Mouse (Mus musculus) heart, embryonic 12.5 days (tissue): ENCODE data around the gene Mprip. TPM values are rescaled to one million over a fixed set of nuclear protein-coding genes. Genes with fewer than 3 reads are reported as not detected.
A peak's percentile ranks its signal among the peaks of the same experiment; 100 is the strongest.

Experiments
- ATAC-seq: fragments of 200-750 bp; cut with Nextera tagmentation; 2 replicates; pipeline ENCODE4 v1.8.0; 2017; ENCODE audit warnings: moderate TSS enrichment, moderate library complexity; ENCODE audit not compliant: insufficient number of reproducible peaks, low FRiP score
- H3K27ac ChIP-seq: fragments of 300-500 bp; sonication (generic); 2 replicates; pipeline ENCODE4 v1.5.1; 2016; ENCODE audit warnings: mild to moderate bottlenecking, moderate library complexity; ENCODE audit not compliant: poor library complexity, severe bottlenecking
- H3K27me3 ChIP-seq: fragments of 300-500 bp; sonication (generic); replicated peaks from 2 replicates; pipeline ENCODE4 v1.6.1; 2016; ENCODE audit warnings: mild to moderate bottlenecking, moderate library complexity
- H3K36me3 ChIP-seq: fragments of 300-500 bp; sonication (generic); 2 replicates; pipeline ENCODE4 v1.6.1; 2016; ENCODE audit warnings: mild to moderate bottlenecking, moderate library complexity
- H3K4me1 ChIP-seq: fragments of 300-500 bp; sonication (generic); replicated peaks from 2 replicates; pipeline ENCODE4 v1.6.1; 2016; ENCODE audit warnings: mild to moderate bottlenecking
- H3K4me2 ChIP-seq: fragments of 300-500 bp; sonication (generic); 2 replicates; pipeline ENCODE4 v1.6.1; 2016; ENCODE audit warnings: mild to moderate bottlenecking, moderate library complexity
- H3K4me3 ChIP-seq: fragments of 300-500 bp; sonication (generic); 2 replicates; pipeline ENCODE4 v1.5.1; 2016; ENCODE audit warnings: mild to moderate bottlenecking
- H3K9ac ChIP-seq: fragments of 300-500 bp; sonication (generic); 2 replicates; pipeline ENCODE4 v1.6.1; 2016; ENCODE audit warnings: mild to moderate bottlenecking, moderate library complexity
- H3K9me3 ChIP-seq: fragments of 300-500 bp; sonication (generic); replicated peaks from 2 replicates; pipeline ENCODE4 v1.6.1; 2016; ENCODE audit warnings: mild to moderate bottlenecking, moderate library complexity
- WGBS: fragments of 180-500 bp; shearing (Covaris S2); methylation state at CpG from one replicate; pipeline ENCODE4 v1.1.7; 2016; 5-methylcytosine and 5-hydroxymethylcytosine counted together
- polyA plus RNA-seq: library from polyadenylated mRNA; unstranded; fragments of >200 nt; fragmentation: Nextera tagmentation; extraction: Ambion mirVana; gene quantifications from 2 replicates; pipeline ENCODE4 v1.2.1, GENCODE M21; 2016

Gene Mprip
- polyA plus RNA-seq, 1 experiment from 2014 or later = 79.8 TPM

DNA sequence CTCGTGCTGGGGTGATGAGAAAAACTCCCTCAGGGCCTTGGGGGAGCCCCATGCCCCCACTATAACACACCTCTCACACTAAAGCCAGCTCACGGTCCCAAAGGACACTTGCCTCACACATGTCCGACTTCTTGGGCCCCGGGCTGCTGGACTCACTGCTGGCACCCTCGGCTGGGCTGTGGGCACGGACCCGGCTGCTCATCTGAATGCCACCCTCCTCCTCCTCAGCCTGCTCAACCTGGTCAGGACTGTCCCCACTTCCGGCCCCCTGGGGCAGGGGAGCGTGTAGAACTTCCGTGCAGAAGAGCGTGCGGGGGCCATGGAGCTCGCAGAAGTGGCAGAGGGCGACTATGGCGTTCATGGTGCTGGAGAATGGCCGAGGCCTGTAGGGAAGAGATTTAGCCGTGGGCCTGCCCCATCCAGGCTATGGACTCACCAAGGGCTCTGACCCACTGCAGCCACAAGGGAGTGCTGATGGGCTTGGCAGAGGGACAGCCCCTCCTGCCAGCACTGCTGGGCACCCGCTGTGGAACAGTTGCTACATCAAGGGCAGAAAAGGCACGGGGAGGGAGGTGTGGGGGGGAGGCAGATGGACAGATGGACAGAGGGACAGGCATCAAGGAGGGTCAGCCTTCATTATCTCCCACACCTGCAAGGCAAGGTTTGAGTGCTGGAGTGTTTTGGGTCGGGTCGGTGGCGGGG is 143.5 kb downstream of the Mprip start:
- H3K36me3 ChIP-seq = peaks cover 81% of the 10 kb centered on the region
- peaks cover 8% of the 10 kb centered on the region for H3K4me1 ChIP-seq
- H3K4me3 ChIP-seq = no peak overlapping the region
- no peak overlapping the region for H3K27ac ChIP-seq
- H3K27me3 ChIP-seq = no peaks in the 10 kb centered on the region
- H3K9me3 ChIP-seq = no peaks in the 10 kb centered on the region
- no peak overlapping the region for H3K9ac ChIP-seq
- ATAC-seq = no peak
- 89% methylated on average over 22 of the region's 22 CpGs for WGBS
- H3K4me2 ChIP-seq = no peak overlapping the region

DNA sequence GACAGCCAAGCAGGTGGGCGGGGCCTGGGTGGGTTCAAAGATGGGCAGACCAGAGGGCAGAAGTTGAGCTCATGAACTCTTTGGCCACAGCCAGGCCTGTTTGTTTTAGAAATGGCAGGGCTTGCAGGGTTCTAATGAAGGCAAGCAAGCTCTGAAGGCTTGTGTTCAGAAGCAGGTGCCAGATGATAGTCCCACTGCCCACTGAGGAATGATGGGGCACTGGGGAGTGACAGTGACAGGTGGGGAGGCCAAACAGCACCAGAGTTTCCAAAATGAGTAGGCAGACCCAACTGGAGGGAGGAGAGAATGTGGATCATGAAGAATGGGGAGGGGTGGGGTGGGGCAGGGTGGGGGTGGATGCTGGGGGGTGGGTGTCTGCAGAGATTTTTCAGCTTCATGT is 144.2 kb downstream of the Mprip start:
- peaks cover 75% of the 10 kb centered on the region for H3K36me3 ChIP-seq
- peaks cover 8% of the 10 kb centered on the region for H3K4me1 ChIP-seq
- no peak overlapping the region for H3K9ac ChIP-seq
- H3K9me3 ChIP-seq = no peaks in the 10 kb centered on the region
- no peaks in the 10 kb centered on the region for H3K27me3 ChIP-seq
- no peak overlapping the region for H3K4me2 ChIP-seq
- no peak overlapping the region for H3K27ac ChIP-seq
- 83% methylated on average over 1 of the region's 1 CpGs for WGBS
- H3K4me3 ChIP-seq = no peak overlapping the region
- no peak for ATAC-seq

DNA sequence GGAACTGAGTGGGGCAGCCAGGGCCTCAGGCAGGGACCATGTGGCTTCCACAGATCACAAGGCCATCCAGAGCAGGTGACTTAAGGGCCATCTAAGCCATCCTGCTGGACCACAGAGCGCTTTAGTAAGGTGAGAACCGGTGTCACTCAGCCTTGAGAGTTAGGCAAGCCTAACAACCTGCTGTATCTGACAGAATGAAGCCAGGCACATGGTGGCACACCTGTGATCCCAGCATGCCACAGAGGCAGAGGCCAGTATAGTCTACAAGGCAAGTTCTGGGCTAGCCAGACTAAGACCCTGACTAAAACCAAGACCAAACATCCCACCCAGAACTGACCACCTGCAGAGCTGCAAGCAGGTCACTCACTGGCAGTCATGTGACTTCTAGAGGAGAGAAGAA is 144.6 kb downstream of the Mprip start:
- no peaks in the 10 kb centered on the region for H3K9me3 ChIP-seq
- WGBS = 87% methylated on average over 2 of the region's 2 CpGs
- peaks cover 71% of the 10 kb centered on the region for H3K36me3 ChIP-seq
- no peak overlapping the region for H3K4me2 ChIP-seq
- no peak overlapping the region for H3K27ac ChIP-seq
- ATAC-seq = no peak
- H3K4me3 ChIP-seq = no peak overlapping the region
- H3K4me1 ChIP-seq = peaks cover 8% of the 10 kb centered on the region
- H3K27me3 ChIP-seq = no peaks in the 10 kb centered on the region
- no peak overlapping the region for H3K9ac ChIP-seq

DNA sequence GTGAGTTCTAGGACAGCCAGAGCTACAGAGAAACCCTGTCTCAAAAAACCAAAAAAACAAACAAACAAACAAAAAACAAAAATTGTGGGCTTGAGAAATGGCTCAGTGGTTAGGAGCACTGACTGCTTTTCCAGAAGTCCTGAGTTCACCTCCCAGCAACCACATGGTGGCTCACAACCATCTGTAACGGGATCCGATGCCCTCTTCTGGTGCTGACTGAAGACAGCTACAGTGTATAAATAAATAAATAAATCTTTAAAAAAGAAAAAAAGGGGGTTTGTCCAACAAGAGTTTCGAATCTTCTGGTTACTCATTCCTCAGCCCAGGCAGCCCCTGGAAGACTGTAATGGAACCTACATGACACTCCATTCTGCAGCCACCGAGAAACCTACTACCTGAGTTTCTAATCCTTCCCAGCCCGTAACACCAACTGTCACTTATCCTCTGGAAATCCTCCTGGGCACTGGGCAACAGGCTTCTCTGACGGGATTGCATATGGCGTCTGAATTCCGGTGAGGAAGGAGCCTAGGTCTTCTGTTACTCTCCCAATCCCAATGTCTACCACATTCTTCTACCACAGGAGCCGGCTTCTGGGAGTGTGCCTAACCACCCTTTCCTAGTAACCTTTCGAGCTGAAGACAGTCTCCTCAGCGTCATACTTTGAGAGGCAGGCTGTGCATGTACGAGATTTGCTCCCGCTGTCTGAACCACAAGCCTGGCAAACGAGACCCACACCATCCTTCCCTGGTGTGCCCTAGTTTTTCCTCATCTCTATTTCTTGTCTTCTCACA is 147.3 kb downstream of the Mprip start:
- ATAC-seq = no peak
- H3K27ac ChIP-seq = peak overlapping the region; percentile 98
- H3K4me2 ChIP-seq = peak overlapping the region; percentile 78
- H3K9me3 ChIP-seq = no peaks in the 10 kb centered on the region
- 65% methylated on average over 14 of the region's 14 CpGs for WGBS
- H3K36me3 ChIP-seq = peaks cover 44% of the 10 kb centered on the region
- H3K27me3 ChIP-seq = no peaks in the 10 kb centered on the region
- peak overlapping the region; percentile 92; the same call in 1 of the 2 replicates for H3K9ac ChIP-seq
- H3K4me1 ChIP-seq = peaks cover 15% of the 10 kb centered on the region
- H3K4me3 ChIP-seq = peak overlapping the region; percentile 76

DNA sequence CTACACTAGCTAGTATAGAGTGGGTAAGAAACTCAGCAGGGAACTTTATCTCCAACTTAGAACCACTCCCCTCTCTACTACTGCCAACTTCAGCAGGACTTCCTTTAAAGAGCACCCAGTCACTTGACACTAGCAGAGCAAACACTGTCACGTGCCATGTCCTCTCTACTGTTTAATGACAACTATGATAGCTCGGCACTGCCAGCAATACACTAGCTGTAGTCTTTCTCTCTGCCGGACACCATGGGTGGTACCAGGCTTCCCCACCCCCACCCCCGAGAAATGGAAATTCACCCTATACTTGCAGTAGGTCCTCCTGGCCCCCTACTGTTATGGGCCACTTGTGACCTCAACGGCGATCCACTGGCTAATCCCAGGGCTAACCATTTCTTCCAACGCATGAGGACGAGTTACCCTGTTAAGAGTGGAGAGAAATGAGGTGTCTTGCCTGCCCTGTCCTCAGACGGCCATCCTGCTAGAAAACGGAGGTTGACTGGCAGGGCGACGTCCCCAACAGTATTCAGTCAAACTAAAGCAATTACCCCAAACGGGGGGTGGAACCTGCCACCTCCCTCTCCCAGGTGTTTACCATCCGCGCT is 148.1 kb downstream of the Mprip start:
- peaks cover 37% of the 10 kb centered on the region for H3K36me3 ChIP-seq
- no peaks in the 10 kb centered on the region for H3K27me3 ChIP-seq
- peak overlapping the region; percentile 92 for H3K9ac ChIP-seq
- H3K4me1 ChIP-seq = peaks cover 15% of the 10 kb centered on the region
- under 1% methylated on average over 15 of the region's 15 CpGs for WGBS
- H3K9me3 ChIP-seq = no peaks in the 10 kb centered on the region
- peak overlapping the region; percentile 78 for H3K4me2 ChIP-seq
- peak overlapping the region; percentile 76 for H3K4me3 ChIP-seq
- H3K27ac ChIP-seq = peak overlapping the region; percentile 98
- ATAC-seq = peak; percentile 77

DNA sequence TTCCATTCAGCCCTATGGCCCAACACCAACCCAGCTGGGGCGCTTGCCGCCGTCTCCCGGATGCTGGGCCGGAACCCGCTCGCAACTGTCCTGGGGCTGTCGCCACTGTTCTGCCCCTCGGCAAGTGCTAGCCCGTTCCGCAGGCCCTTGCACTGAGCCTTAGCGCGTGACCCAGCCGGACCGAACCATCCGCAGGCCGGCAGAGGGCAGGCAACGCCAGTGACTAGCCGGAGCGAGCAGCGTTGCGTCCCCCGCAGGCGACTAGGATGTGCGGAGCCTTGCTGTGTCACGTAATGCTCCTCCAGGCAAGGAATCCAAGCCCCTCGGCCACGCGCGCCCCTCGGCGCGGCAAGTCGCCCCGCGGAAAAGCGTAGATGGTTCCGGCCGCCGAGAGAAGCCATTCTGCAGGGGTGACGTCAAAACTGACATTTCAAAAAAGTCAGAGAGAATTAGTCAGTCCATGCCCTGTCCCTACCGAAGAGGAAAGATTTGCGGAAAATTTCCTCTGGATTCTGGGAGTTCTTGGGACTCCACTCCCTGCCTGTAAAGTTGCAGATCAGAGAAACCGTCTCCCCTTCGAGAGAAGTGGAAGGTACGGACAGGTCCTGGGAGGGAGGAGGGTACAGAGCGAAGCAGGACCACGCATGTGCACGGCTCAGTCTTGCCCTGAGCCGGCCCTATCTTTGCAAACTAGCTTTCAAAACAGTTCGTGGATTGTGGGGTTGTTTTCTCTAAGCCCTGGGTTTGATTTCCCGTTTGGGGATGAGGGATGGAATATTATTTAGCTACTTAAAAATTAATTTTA is 148.8 kb downstream of the Mprip start, which contains the start of gene Flcn:
Flcn (minus strand) TSS at position 347 of the 805 bp plus-strand sequence.
- H3K27me3 ChIP-seq = no peaks in the 10 kb centered on the region
- WGBS = under 1% methylated on average over 52 of the region's 52 CpGs
- peaks cover 15% of the 10 kb centered on the region for H3K4me1 ChIP-seq
- H3K4me2 ChIP-seq = peak within 1 kb of the TSS; percentile 78
- H3K36me3 ChIP-seq = peaks cover 30% of the 10 kb centered on the region
- ATAC-seq = peak; percentile 94
- no peaks in the 10 kb centered on the region for H3K9me3 ChIP-seq
- peak within 1 kb of the TSS; percentile 92 for H3K9ac ChIP-seq
- peak within 1 kb of the TSS; percentile 98 for H3K27ac ChIP-seq
- peak within 1 kb of the TSS; percentile 76 for H3K4me3 ChIP-seq

DNA sequence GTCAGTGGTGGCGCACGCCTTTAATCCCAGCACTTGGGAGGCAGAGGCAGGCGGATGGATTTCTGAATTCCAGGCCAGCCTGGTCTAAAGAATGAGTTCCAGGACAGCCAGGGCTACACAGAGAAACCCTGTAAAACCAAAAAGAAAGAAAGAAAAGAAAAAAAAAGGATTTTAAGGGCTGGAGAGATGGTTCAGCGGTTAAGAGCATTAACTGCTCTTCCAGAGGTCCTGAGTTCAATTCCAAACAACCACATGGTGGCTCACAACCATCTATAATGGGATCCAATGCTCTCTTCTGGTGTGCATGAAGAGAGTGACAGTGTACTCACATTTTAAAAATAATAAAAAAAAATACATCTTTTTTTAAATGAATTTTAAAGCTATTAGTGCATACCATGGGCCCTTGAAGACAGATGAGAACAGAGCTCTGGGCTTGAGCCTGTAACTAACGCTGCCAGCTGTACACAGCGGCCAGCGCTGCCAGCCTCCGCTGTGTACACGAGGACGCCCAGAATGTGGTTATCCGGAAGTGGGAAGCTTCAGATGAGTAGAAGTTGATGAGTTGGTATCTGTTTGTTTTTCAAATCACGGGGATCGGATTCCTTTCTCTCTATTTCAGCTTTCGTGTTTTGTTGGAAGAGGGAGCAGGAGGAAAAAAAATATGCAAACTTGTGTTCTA is 149.5 kb downstream of the Mprip start:
- ATAC-seq = no peak
- peak overlapping the region; percentile 78 for H3K4me2 ChIP-seq
- H3K9me3 ChIP-seq = no peaks in the 10 kb centered on the region
- H3K9ac ChIP-seq = peak overlapping the region; percentile 92
- 62% methylated on average over 14 of the region's 14 CpGs for WGBS
- H3K27ac ChIP-seq = peak overlapping the region; percentile 98
- peak overlapping the region; percentile 76 for H3K4me3 ChIP-seq
- H3K4me1 ChIP-seq = peaks cover 15% of the 10 kb centered on the region
- H3K27me3 ChIP-seq = no peaks in the 10 kb centered on the region
- H3K36me3 ChIP-seq = peaks cover 26% of the 10 kb centered on the region

DNA sequence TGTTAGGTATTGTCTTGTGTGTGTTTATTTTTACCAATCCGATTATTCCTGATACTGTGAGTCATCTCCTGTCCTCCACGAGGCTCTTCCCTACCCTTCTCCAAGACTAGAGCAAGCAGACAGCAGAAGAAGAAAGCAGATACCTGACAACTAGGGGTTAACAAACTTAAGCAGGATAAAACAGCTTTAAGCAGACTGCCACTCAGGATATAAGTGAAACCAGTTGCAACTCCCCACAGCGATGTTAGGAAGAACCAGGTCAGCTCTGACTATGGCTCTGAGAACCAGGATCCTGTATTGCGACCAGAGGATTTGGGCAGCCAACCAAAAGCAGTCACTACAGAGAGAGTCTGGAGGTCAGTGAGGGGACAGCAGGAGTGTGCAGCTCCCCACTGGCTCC is 150.1 kb downstream of the Mprip start:
- 60% methylated on average over 4 of the region's 4 CpGs for WGBS
- 0 out of 2 replicates have a peak overlapping the region, but pooled peaks have one; percentile 19 for H3K9ac ChIP-seq
- 0 out of 2 replicates have a peak overlapping the region, but pooled peaks have one; percentile 1 for H3K4me2 ChIP-seq
- H3K9me3 ChIP-seq = no peaks in the 10 kb centered on the region
- H3K27ac ChIP-seq = no peak overlapping the region
- no peak for ATAC-seq
- peaks cover 26% of the 10 kb centered on the region for H3K36me3 ChIP-seq
- H3K27me3 ChIP-seq = no peaks in the 10 kb centered on the region
- no peak overlapping the region for H3K4me3 ChIP-seq
- peaks cover 15% of the 10 kb centered on the region for H3K4me1 ChIP-seq

DNA sequence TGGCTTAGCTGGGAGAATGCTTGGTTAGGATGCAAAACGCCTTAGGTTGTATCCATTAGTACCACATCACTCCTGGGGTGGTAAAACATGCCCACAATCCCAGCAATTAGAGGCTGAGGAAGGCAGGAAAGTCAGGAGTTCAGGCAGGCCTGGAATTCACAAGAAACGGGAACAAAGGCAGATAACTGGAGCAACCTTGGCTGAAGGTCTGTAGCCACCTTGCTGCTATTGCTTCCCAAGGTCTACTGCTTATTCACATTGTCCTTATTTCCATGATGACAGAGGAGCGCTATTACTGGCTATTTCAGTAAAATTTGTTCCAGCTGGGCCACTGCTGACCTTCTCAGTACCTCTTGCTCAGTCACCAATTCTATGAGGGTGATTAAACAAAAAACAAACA is 152.2 kb downstream of the Mprip start:
- 53% methylated on average over 3 of the region's 3 CpGs for WGBS
- no peak overlapping the region for H3K4me2 ChIP-seq
- ATAC-seq = no peak
- H3K27ac ChIP-seq = no peak overlapping the region
- H3K9me3 ChIP-seq = no peaks in the 10 kb centered on the region
- H3K4me3 ChIP-seq = no peak overlapping the region
- H3K9ac ChIP-seq = no peak overlapping the region
- H3K36me3 ChIP-seq = peaks cover 29% of the 10 kb centered on the region
- H3K4me1 ChIP-seq = peaks cover 14% of the 10 kb centered on the region
- H3K27me3 ChIP-seq = no peaks in the 10 kb centered on the region

DNA sequence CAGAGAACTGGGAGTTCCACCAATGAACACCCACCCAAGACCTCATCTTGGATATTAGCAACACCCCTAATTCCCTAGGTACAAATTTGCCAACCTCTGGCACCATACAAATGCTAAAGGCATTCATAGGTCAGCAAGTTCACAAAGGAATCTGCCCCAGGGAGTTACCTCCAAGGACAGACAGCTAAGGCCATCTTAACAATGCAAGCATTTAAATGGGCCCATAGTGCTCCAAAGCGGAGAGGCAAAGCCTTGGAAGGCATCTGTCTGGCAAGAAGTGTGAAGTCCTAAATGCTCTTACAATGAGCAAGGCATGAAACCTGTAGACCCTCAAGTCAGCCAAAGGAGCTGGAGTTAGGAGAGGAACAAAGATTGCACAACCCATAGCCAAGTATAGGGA is 153.2 kb downstream of the Mprip start:
- Histone ChIP-seq H3K9me3 (no peaks in the 10 kb centered on the region), H3K27me3 (no peaks in the 10 kb centered on the region), H3K4me3 (no peak overlapping the region), H3K4me2 (no peak overlapping the region), H3K27ac (no peak overlapping the region), H3K9ac (no peak overlapping the region), H3K36me3 (peaks cover 39% of the 10 kb centered on the region), H3K4me1 (peaks cover 7% of the 10 kb centered on the region)
- whole genome bisulfite sequencing = 90% methylated on average over 1 of the region's 1 CpGs
- ATAC-seq = no peak
